Mouse (Mus musculus): Measurements from ENCODE around the gene Cnmd. TPM values are rescaled to one million over a fixed set of nuclear protein-coding genes. Genes with fewer than 3 reads are reported as not detected.
A peak's percentile ranks its signal among the peaks of the same experiment; 100 is the strongest.

The Cnmd gene
- polyA plus RNA-seq, 1 experiment from 2014 or later = 1.7 TPM

GRCm38 (mm10) chr14:79588534-79588951 lies 73.4 kb downstream of the Cnmd start:
- no peak for DNase-seq (ENCODE audit: low spot score)
- no peak overlapping the region for H3K9ac ChIP-seq (ENCODE audit: low read depth, low read length)

GRCm38 (mm10) chr14:79587852-79588229 lies 74.1 kb downstream of the Cnmd start:
- ATAC-seq (replicated peaks; ENCODE audit: low FRiP score, low read depth) (peak; percentile 18), DNase-seq (ENCODE audit: low spot score) (no peak)
- peak overlapping the region; percentile 73 for H3K9ac ChIP-seq (ENCODE audit: low read depth, low read length)
- no peaks in the 10 kb centered on the region for H3K9me3 ChIP-seq (replicated peaks; ENCODE audit: low read length)
- WGBS = 1% methylated on average over 9 of the region's 9 CpGs
- no peak for TF ChIP-seq CTCF (IDR thresholded peaks at IDR 0.05; ENCODE audit: low read depth)
- peaks cover 12% of the 10 kb centered on the region; the same call in 1 of the 2 replicates for H3K4me1 ChIP-seq (replicated peaks; ENCODE audit: insufficient read depth, low read length)
- H3K4me2 ChIP-seq (ENCODE audit: low read length) = peak overlapping the region; percentile 76
- peak overlapping the region; percentile 53 for H3K4me3 ChIP-seq (replicated peaks; ENCODE audit: low read depth, low read length)
- peak overlapping the region; percentile 94 for H3K27ac ChIP-seq
- no peaks in the 10 kb centered on the region for H3K27me3 ChIP-seq (ENCODE audit: insufficient read depth, low read length)
- H3K36me3 ChIP-seq (ENCODE audit: insufficient read depth, low read length) = no peaks in the 10 kb centered on the region

More at GRCm38 (mm10) chr14:79588534-79588951, 73.4 kb downstream of the Cnmd start:
- H3K4me1 ChIP-seq (replicated peaks; ENCODE audit: insufficient read depth, low read length) = peaks cover 12% of the 10 kb centered on the region; the same call in 1 of the 2 replicates
- no peak overlapping the region for H3K27ac ChIP-seq
- no peak for ATAC-seq (replicated peaks; ENCODE audit: low FRiP score, low read depth)
- WGBS = 90% methylated on average over 9 of the region's 9 CpGs
- peak overlapping the region; percentile 76 for H3K4me2 ChIP-seq (ENCODE audit: low read length)
- peak overlapping the region; percentile 53 for H3K4me3 ChIP-seq (replicated peaks; ENCODE audit: low read depth, low read length)
- H3K9me3 ChIP-seq (replicated peaks; ENCODE audit: low read length) = no peaks in the 10 kb centered on the region
- no peak for TF ChIP-seq CTCF (IDR thresholded peaks at IDR 0.05; ENCODE audit: low read depth)
- H3K36me3 ChIP-seq (ENCODE audit: insufficient read depth, low read length) = no peaks in the 10 kb centered on the region
- no peaks in the 10 kb centered on the region for H3K27me3 ChIP-seq (ENCODE audit: insufficient read depth, low read length)

Other genes starting within 250 kb of the Cnmd start
- gene Kbtbd7, start 235.7 kb downstream of the Cnmd start, polyA plus RNA-seq (2015; fragmentation: Nextera tagmentation; extraction: Ambion mirVana) = 9.7 and 10.1 TPM in 2 replicates
- gene Kbtbd6, start 210.3 kb downstream of the Cnmd start, polyA plus RNA-seq (2015; fragmentation: Nextera tagmentation; extraction: Ambion mirVana) = 2.0 and 2.1 TPM in 2 replicates
- gene Elf1, start 181.0 kb downstream of the Cnmd start, polyA plus RNA-seq (2015; fragmentation: Nextera tagmentation; extraction: Ambion mirVana) = 18.2 and 18.3 TPM in 2 replicates
- 46.8 and 47.6 TPM in 2 replicates for gene Wbp4, start 180.7 kb downstream of the Cnmd start, polyA plus RNA-seq (2015; fragmentation: Nextera tagmentation; extraction: Ambion mirVana)
- 119 and 122 TPM in 2 replicates for gene Sugt1, start 74.5 kb downstream of the Cnmd start, polyA plus RNA-seq (2015; fragmentation: Nextera tagmentation; extraction: Ambion mirVana)
- 1.4 TPM in 2 replicates for gene Pcdh8, start 109.1 kb upstream of the Cnmd start, polyA plus RNA-seq (2015; fragmentation: Nextera tagmentation; extraction: Ambion mirVana)

All from kidney, postnatal 0 days (tissue).